In genomic region chr12:107653131-107653530, GRCm38 (mm10) we compare ENCODE assay signal across 12 mouse cellular contexts.
DNase-seq lines count a peak whose midpoint lies in the region; ATAC-seq lines count a peak whose summit lies in the region.
"Had no signal": no experiment of that assay in that cellular context is flagged by ENCODE, and none has a peak within 500 bp of the region (broad histone marks: within the 10 kb centered on the region; RNA-seq: fewer than 3 reads in every experiment).

No protein-coding gene starts in this region.

- WGBS in hindbrain, embryonic 10.5 days = 23% methylated on average over 7 of the region's 7 CpGs
- 38% methylated on average over 7 of the region's 7 CpGs for WGBS in hindbrain, embryonic 14.5 days
- 9% methylated on average over 6 of the region's 7 CpGs for WGBS in embryonic facial prominence, embryonic 14.5 days

- ATAC-seq in hindbrain, embryonic 14.5 days (ENCODE audit: low FRiP score) = no peak
- peak; percentile 63; the same call in 1 of the 2 replicates for ATAC-seq in embryonic facial prominence, embryonic 14.5 days (ENCODE audit: low read depth)

- H3K4me3 ChIP-seq in hindbrain, embryonic 10.5 days = no peak overlapping the region
- H3K4me3 ChIP-seq in hindbrain, embryonic 14.5 days (replicated peaks; ENCODE audit: low read length) = no peak overlapping the region
- no peak overlapping the region for H3K4me3 ChIP-seq in embryonic facial prominence, embryonic 14.5 days (ENCODE audit: low read depth, low read length)
- H3K4me3 ChIP-seq: liver, embryonic 13.5 days; neural tube, embryonic 13.5 days had no signal

- peak; percentile 64 for DNase-seq in hindbrain, embryonic 10.5 days (ENCODE audit: low spot score)
- no peak for DNase-seq in hindbrain, embryonic 14.5 days (ENCODE audit: low spot score)
- peak; percentile 18 for DNase-seq in lung, postnatal 10 days
- no peak for DNase-seq in lung, postnatal 14 days
- peak; percentile 42 for DNase-seq in embryonic facial prominence, embryonic 14.5 days (ENCODE audit: low spot score)
- peak; percentile 41 for DNase-seq in retina, postnatal 1 day
- no peak for DNase-seq in spleen, adult 18-20 months
- DNase-seq in right cerebral cortex, postnatal 36 days (ENCODE audit: low spot score in 2 of 2) = no peak
- DNase-seq: adrenal gland, adult 8-10 months; cerebellum, adult 8-10 months; liver, embryonic 13.5 days had no signal

- H3K27me3 ChIP-seq in hindbrain, embryonic 10.5 days (ENCODE audit: insufficient read depth, poor library complexity, severe bottlenecking) = no peaks in the 10 kb centered on the region; the same call in 1 of the 2 replicates
- no peaks in the 10 kb centered on the region for H3K27me3 ChIP-seq in hindbrain, embryonic 14.5 days (ENCODE audit: control insufficient read depth, insufficient read depth, low read length)
- no peaks in the 10 kb centered on the region for H3K27me3 ChIP-seq in embryonic facial prominence, embryonic 14.5 days (replicated peaks; ENCODE audit: control insufficient read depth, insufficient read depth, low read length)
- H3K27me3 ChIP-seq: liver, embryonic 13.5 days; neural tube, embryonic 13.5 days had no signal

- H3K27ac ChIP-seq in hindbrain, embryonic 10.5 days = peak overlapping the region; percentile 79
- no peak overlapping the region for H3K27ac ChIP-seq in hindbrain, embryonic 14.5 days
- H3K27ac ChIP-seq in embryonic facial prominence, embryonic 14.5 days (replicated peaks; ENCODE audit: low read depth, low read length) = no peak overlapping the region
- H3K27ac ChIP-seq: liver, embryonic 13.5 days; neural tube, embryonic 13.5 days had no signal

- no peaks in the 10 kb centered on the region for H3K36me3 ChIP-seq in hindbrain, embryonic 10.5 days
- H3K36me3 ChIP-seq in hindbrain, embryonic 14.5 days (replicated peaks; ENCODE audit: control insufficient read depth, insufficient read depth) = no peaks in the 10 kb centered on the region
- no peaks in the 10 kb centered on the region for H3K36me3 ChIP-seq in embryonic facial prominence, embryonic 14.5 days (ENCODE audit: control insufficient read depth, insufficient read depth, low read length)
- H3K36me3 ChIP-seq: liver, embryonic 13.5 days; neural tube, embryonic 13.5 days had no signal

- peaks cover 49% of the 10 kb centered on the region for H3K4me1 ChIP-seq in hindbrain, embryonic 10.5 days (replicated peaks)
- H3K4me1 ChIP-seq in hindbrain, embryonic 14.5 days (replicated peaks; ENCODE audit: control insufficient read depth, insufficient read depth, low read length) = peaks cover 3% of the 10 kb centered on the region; the same call in 1 of the 2 replicates
- peaks cover 31% of the 10 kb centered on the region for H3K4me1 ChIP-seq in embryonic facial prominence, embryonic 14.5 days (ENCODE audit: control insufficient read depth, insufficient read depth, low read length)
- H3K4me1 ChIP-seq: liver, embryonic 13.5 days had no signal

- no peak overlapping the region for H3K9ac ChIP-seq in hindbrain, embryonic 14.5 days
- no peak overlapping the region for H3K9ac ChIP-seq in embryonic facial prominence, embryonic 14.5 days (ENCODE audit: low read depth, low read length)
- H3K9ac ChIP-seq: liver, embryonic 13.5 days; neural tube, embryonic 13.5 days had no signal

- H3K9me3 ChIP-seq in hindbrain, embryonic 10.5 days = no peaks in the 10 kb centered on the region
- no peaks in the 10 kb centered on the region for H3K9me3 ChIP-seq in hindbrain, embryonic 14.5 days (ENCODE audit: control insufficient read depth, low read length)
- no peaks in the 10 kb centered on the region for H3K9me3 ChIP-seq in embryonic facial prominence, embryonic 14.5 days (ENCODE audit: control insufficient read depth, low read length)
- H3K9me3 ChIP-seq: liver, embryonic 13.5 days; neural tube, embryonic 13.5 days had no signal

- H3K4me2 ChIP-seq in hindbrain, embryonic 14.5 days (replicated peaks) = no peak overlapping the region
- H3K4me2 ChIP-seq in embryonic facial prominence, embryonic 14.5 days (ENCODE audit: low read depth, low read length) = no peak overlapping the region
- H3K4me2 ChIP-seq: liver, embryonic 13.5 days; neural tube, embryonic 13.5 days had no signal

Comparison
In these comparisons a context has a peak if more than half of its experiments do, and no peak if none do; other contexts are left out.
1. DNase-seq: peak in hindbrain, embryonic 10.5 days (single experiment), lung, postnatal 10 days (single experiment), embryonic facial prominence, embryonic 14.5 days (single experiment) and retina, postnatal 1 day (single experiment); none in hindbrain, embryonic 14.5 days (single experiment), lung, postnatal 14 days (single experiment), spleen, adult 18-20 months (0 of 2) and right cerebral cortex, postnatal 36 days (0 of 2).